Mouse (Mus musculus) kidney, embryonic 15.5 days (tissue): ENCODE data around the gene Spata9. TPM values are rescaled to one million over a fixed set of nuclear protein-coding genes. Genes with fewer than 3 reads are reported as not detected.

Experiments
- ATAC-seq: fragments of 200-750 bp; cut with Nextera tagmentation; replicated peaks from 2 replicates; pipeline ENCODE4 v1.8.0; 2017; ENCODE audit warnings: moderate TSS enrichment; ENCODE audit not compliant: low FRiP score
- H3K27ac ChIP-seq: fragments of 300-500 bp; sonication (generic); 2 replicates; pipeline ENCODE4 v1.5.1; 2015; ENCODE audit warnings: mild to moderate bottlenecking, inconsistent platforms
- H3K27me3 ChIP-seq: fragments of 300-500 bp; sonication (generic); 2 replicates; pipeline ENCODE4 v1.6.1; 2015; ENCODE audit warnings: inconsistent platforms
- H3K36me3 ChIP-seq: fragments of 300-500 bp; sonication (generic); 2 replicates; pipeline ENCODE4 v1.6.1; 2015; ENCODE audit warnings: inconsistent platforms
- H3K4me1 ChIP-seq: fragments of 300-500 bp; sonication (generic); 2 replicates; pipeline ENCODE4 v1.6.1; 2015; ENCODE audit warnings: inconsistent platforms
- H3K4me2 ChIP-seq: fragments of 300-500 bp; sonication (generic); 2 replicates; pipeline ENCODE4 v1.6.1; 2015; ENCODE audit warnings: moderate library complexity, mild to moderate bottlenecking, inconsistent platforms
- H3K4me3 ChIP-seq: fragments of 300-500 bp; sonication (generic); replicated peaks from 2 replicates; pipeline ENCODE4 v1.5.1; 2015; ENCODE audit warnings: mild to moderate bottlenecking, inconsistent platforms
- H3K9ac ChIP-seq: fragments of 300-500 bp; sonication (generic); 2 replicates; pipeline ENCODE4 v1.6.1; 2015; ENCODE audit warnings: mild to moderate bottlenecking, inconsistent platforms
- H3K9me3 ChIP-seq: fragments of 300-500 bp; sonication (generic); replicated peaks from 2 replicates; pipeline ENCODE4 v1.6.1; 2016; ENCODE audit warnings: inconsistent platforms
- WGBS: fragments of 180-500 bp; shearing (Covaris S2); methylation state at CpG from one replicate; pipeline ENCODE4 v1.1.7; 2015; ENCODE audit warnings: mixed read lengths; 5-methylcytosine and 5-hydroxymethylcytosine counted together
- polyA plus RNA-seq: library from polyadenylated mRNA; unstranded; fragments of >200 nt; fragmentation: Nextera tagmentation; extraction: Ambion mirVana; gene quantifications from 2 replicates; pipeline ENCODE4 v1.2.1, GENCODE M21; 2015

Spata9 gene
- polyA plus RNA-seq, 1 experiment from 2014 or later: 0.87 TPM

- Histone ChIP-seq H3K4me2 (peak within 1 kb of the TSS; percentile 71), H3K9ac (peak within 1 kb of the TSS; percentile 94), H3K36me3 (peaks cover 14% of the 10 kb centered on the region), H3K4me3 (peak within 1 kb of the TSS; percentile 88), H3K27me3 (no peaks in the 10 kb centered on the region), H3K27ac (peak within 1 kb of the TSS; percentile 99), H3K9me3 (no peaks in the 10 kb centered on the region), H3K4me1 (peaks cover 13% of the 10 kb centered on the region)
- under 1% methylated on average over 84 of the region's 110 CpGs for WGBS
- peak; percentile 94 for ATAC-seq
These were observed 23.5 kb upstream of the Spata9 start, which contains the start of gene Rhobtb3 for GRCm38 (mm10) chr13:75943189-75944043. TSS of gene Rhobtb3 (minus strand) at chr13:75943925.

- WGBS: 5% methylated on average over 7 of the region's 7 CpGs
- peak overlapping the region; percentile 88 for H3K4me3 ChIP-seq
- H3K27ac ChIP-seq: peak overlapping the region; percentile 99
- no peak for ATAC-seq
- H3K9ac ChIP-seq: peak overlapping the region; percentile 94
- peak overlapping the region; percentile 71 for H3K4me2 ChIP-seq
- H3K27me3 ChIP-seq: no peaks in the 10 kb centered on the region
- no peaks in the 10 kb centered on the region for H3K9me3 ChIP-seq
- peaks cover 13% of the 10 kb centered on the region for H3K4me1 ChIP-seq
- peaks cover 6% of the 10 kb centered on the region; the same call in 1 of the 2 replicates for H3K36me3 ChIP-seq
These were observed 22.7 kb upstream of the Spata9 start for GRCm38 (mm10) chr13:75944044-75944820.

- H3K27ac ChIP-seq: no peak overlapping the region
- H3K4me3 ChIP-seq: no peak overlapping the region
- H3K9me3 ChIP-seq: no peaks in the 10 kb centered on the region
- H3K4me2 ChIP-seq: no peak overlapping the region
- H3K36me3 ChIP-seq: no peaks in the 10 kb centered on the region
- H3K27me3 ChIP-seq: no peaks in the 10 kb centered on the region
- no peaks in the 10 kb centered on the region for H3K4me1 ChIP-seq
- no peak overlapping the region for H3K9ac ChIP-seq
- ATAC-seq: peak; percentile 43; the same call in 1 of the 2 replicates
- WGBS: 53% methylated on average over 1 of the region's 1 CpGs
These were observed 16.7 kb upstream of the Spata9 start for GRCm38 (mm10) chr13:75950295-75950694.

- Histone ChIP-seq H3K9ac (no peak overlapping the region), H3K4me3 (no peak overlapping the region), H3K36me3 (no peaks in the 10 kb centered on the region), H3K27me3 (no peaks in the 10 kb centered on the region), H3K4me2 (no peak overlapping the region), H3K9me3 (no peaks in the 10 kb centered on the region), H3K4me1 (no peaks in the 10 kb centered on the region), H3K27ac (no peak overlapping the region)
- ATAC-seq: no peak
These were observed 11.5 kb upstream of the Spata9 start for GRCm38 (mm10) chr13:75955357-75955992.

GRCm38 (mm10) chr13:75974481-75974880 is 7.5 kb downstream of the Spata9 start:
- Histone ChIP-seq H3K4me3 (no peak overlapping the region), H3K36me3 (no peaks in the 10 kb centered on the region), H3K4me2 (no peak overlapping the region), H3K4me1 (no peaks in the 10 kb centered on the region), H3K9me3 (no peaks in the 10 kb centered on the region), H3K27ac (no peak overlapping the region), H3K9ac (no peak overlapping the region), H3K27me3 (no peaks in the 10 kb centered on the region)
- ATAC-seq: no peak
- 75% methylated on average over 2 of the region's 2 CpGs for WGBS

- ATAC-seq: no peak
- H3K27ac ChIP-seq: no peak overlapping the region
- H3K9me3 ChIP-seq: no peaks in the 10 kb centered on the region
- no peak overlapping the region for H3K4me3 ChIP-seq
- no peak overlapping the region for H3K9ac ChIP-seq
- H3K4me2 ChIP-seq: no peak overlapping the region
- H3K27me3 ChIP-seq: no peaks in the 10 kb centered on the region
- no peaks in the 10 kb centered on the region for H3K36me3 ChIP-seq
- no peaks in the 10 kb centered on the region for H3K4me1 ChIP-seq
- WGBS: 82% methylated on average over 1 of the region's 1 CpGs
These were observed 8.7 kb downstream of the Spata9 start for GRCm38 (mm10) chr13:75975629-75976028.

GRCm38 (mm10) chr13:75976218-75976617 is 9.3 kb downstream of the Spata9 start:
- H3K27me3 ChIP-seq: no peaks in the 10 kb centered on the region
- no peak for ATAC-seq
- no peaks in the 10 kb centered on the region for H3K9me3 ChIP-seq
- H3K9ac ChIP-seq: no peak overlapping the region
- no peak overlapping the region for H3K4me2 ChIP-seq
- no peaks in the 10 kb centered on the region for H3K4me1 ChIP-seq
- no peak overlapping the region for H3K27ac ChIP-seq
- H3K4me3 ChIP-seq: no peak overlapping the region
- WGBS: 92% methylated on average over 2 of the region's 2 CpGs
- H3K36me3 ChIP-seq: no peaks in the 10 kb centered on the region

- Histone ChIP-seq H3K27me3 (no peaks in the 10 kb centered on the region), H3K9me3 (no peaks in the 10 kb centered on the region), H3K27ac (no peak overlapping the region), H3K36me3 (no peaks in the 10 kb centered on the region), H3K4me3 (no peak overlapping the region), H3K9ac (no peak overlapping the region), H3K4me1 (no peaks in the 10 kb centered on the region), H3K4me2 (no peak overlapping the region)
- 86% methylated on average over 2 of the region's 2 CpGs for WGBS
- ATAC-seq: no peak
These were observed 9.7 kb downstream of the Spata9 start for GRCm38 (mm10) chr13:75976649-75977048.

GRCm38 (mm10) chr13:75981901-75982300 is 15.0 kb downstream of the Spata9 start:
- Histone ChIP-seq H3K4me3 (no peak overlapping the region), H3K9me3 (no peaks in the 10 kb centered on the region), H3K4me2 (no peak overlapping the region), H3K27ac (no peak overlapping the region), H3K36me3 (no peaks in the 10 kb centered on the region), H3K4me1 (no peaks in the 10 kb centered on the region), H3K9ac (no peak overlapping the region), H3K27me3 (no peaks in the 10 kb centered on the region)
- ATAC-seq: no peak

GRCm38 (mm10) chr13:75988096-75988495 is 21.1 kb downstream of the Spata9 start:
- no peaks in the 10 kb centered on the region for H3K27me3 ChIP-seq
- 90% methylated on average over 1 of the region's 1 CpGs for WGBS
- no peak overlapping the region for H3K4me2 ChIP-seq
- H3K9me3 ChIP-seq: no peaks in the 10 kb centered on the region
- no peak for ATAC-seq
- peaks cover 8% of the 10 kb centered on the region; the same call in 1 of the 2 replicates for H3K4me1 ChIP-seq
- no peak overlapping the region for H3K4me3 ChIP-seq
- no peaks in the 10 kb centered on the region for H3K36me3 ChIP-seq
- H3K9ac ChIP-seq: no peak overlapping the region
- no peak overlapping the region for H3K27ac ChIP-seq

GRCm38 (mm10) chr13:75992169-75993028 is 25.4 kb downstream of the Spata9 start:
- Histone ChIP-seq H3K4me2 (peak overlapping the region; percentile 15), H3K4me3 (no peak overlapping the region), H3K27me3 (no peaks in the 10 kb centered on the region), H3K9ac (no peak overlapping the region), H3K36me3 (no peaks in the 10 kb centered on the region), H3K27ac (peak overlapping the region; percentile 82), H3K4me1 (peaks cover 10% of the 10 kb centered on the region; the same call in 1 of the 2 replicates), H3K9me3 (peaks cover 3% of the 10 kb centered on the region)
- ATAC-seq: peak; percentile 93
- WGBS: 33% methylated on average over 9 of the region's 9 CpGs
